Mouse (Mus musculus) right cerebral cortex, adult 18-20 months (tissue): Measurements from ENCODE around the gene Gpm6b.

Experiments used
- DNase-seq: peaks from one replicate; pipeline ENCODE4 v3.0.0; 2022; ENCODE audit warnings: mixed read lengths

Gene Gpm6b

DNA sequence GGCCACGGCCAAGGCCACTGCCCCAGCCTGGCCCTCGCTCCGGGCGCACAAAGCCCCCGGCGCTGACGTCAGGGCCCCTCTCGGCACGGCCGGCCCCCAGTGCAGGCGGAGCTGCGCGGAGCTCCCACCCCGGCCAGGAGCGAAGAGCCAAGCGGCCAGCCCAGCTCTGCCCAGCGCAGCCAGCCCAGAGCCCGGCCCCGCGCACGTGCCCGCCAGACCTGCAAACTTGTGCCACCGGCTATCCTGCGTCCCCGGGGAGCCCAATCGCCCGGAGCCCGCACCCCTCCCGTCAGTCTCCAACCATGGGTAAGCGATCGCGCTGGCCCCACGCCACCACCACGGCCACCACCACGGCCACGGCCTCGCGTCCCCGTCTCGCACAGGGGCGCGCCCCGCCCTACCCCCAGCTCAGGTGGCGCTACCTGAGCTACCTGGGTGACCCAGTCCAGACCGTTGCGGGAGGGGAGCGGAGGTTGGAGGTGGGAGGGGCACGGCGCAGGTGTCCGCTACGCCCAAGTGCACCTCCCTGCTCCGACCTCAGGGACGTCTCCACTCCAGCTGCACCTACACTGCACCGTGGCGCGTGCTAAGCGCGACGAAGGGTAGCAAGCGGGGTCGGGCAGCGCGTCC lies at the start of gene Gpm6b:
TSS of gene Gpm6b (plus strand) at position 81 of the 630 bp plus-strand sequence.
- DNase-seq, result peak; percentile 57

DNA sequence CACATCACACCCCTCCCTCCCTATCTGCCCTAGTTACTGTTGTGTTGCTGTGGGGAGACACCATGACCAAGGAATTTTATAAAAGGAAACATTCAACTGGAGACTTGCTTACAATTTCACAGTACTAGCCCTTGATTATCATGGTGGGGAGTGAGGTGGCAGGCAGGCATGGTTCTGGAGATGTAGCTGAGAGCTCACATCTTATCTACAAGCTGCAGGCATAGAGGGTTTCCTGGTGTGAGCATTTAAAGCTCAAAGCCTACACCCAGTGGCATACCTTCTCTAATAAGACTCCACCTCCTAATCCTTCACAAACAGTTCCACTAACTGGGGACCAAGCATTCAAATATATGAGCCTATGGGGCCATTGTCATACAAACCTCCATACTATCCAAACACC lies 42.4 kb upstream of the Gpm6b start:
- DNase-seq, result no peak

DNA sequence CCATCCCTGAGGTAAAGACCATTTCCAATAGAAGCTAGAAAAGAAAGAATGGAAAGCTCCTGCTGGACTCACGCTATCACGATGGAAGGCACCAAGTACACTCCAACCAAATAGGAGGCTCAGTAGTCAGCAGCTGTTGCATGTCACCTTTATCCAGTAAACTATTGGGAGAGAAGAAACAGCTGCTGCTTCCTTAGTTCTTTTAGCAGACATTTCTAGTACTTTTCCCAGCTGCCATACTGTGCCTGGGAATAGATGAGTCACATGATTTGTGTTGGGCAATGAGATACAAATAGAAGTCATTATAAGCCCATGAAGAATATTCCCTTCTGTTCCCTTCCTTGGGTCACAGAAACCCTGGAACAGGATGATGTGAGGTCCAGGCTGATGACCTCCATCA lies 40.4 kb upstream of the Gpm6b start:
- DNase-seq, result no peak

DNA sequence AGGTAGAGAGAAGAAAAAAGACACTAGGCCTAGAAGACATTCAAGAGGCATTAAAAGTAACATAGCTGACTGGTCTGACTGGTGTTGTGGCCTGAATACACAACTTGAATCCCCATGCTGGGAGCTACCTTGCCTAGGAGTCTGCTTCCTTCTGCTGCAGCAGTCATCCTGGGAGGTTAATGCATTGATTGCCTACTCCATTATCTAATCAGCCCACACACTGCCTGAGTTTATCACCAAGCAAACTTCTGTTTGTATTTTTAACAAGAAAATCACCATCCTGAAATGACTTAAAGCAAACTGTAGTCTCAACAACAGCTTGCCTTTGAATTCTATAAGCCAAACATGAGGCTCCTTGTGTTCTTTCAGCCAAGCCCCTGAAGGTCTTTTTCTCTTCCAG lies 38.9 kb upstream of the Gpm6b start:
- no peak for DNase-seq

DNA sequence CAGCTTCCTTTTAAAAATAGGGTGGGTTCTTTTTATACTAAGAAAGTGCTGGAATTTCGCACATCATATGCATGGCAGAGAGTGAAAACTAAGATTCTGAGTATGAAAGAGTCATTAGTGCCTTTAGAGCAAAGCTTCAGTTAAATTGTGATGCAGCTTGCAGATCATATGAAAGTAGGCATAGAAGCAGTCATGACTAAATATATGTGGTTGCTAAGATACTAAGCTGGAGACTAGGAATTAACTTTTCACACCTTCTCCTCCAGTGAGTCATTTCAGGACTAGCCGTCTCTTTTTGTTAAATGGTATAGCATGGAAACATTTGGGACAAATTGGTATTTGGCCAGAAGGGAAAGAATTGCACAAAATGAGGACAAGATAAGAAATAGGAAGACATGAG lies 24.1 kb upstream of the Gpm6b start:
- peak; percentile 28 for DNase-seq

DNA sequence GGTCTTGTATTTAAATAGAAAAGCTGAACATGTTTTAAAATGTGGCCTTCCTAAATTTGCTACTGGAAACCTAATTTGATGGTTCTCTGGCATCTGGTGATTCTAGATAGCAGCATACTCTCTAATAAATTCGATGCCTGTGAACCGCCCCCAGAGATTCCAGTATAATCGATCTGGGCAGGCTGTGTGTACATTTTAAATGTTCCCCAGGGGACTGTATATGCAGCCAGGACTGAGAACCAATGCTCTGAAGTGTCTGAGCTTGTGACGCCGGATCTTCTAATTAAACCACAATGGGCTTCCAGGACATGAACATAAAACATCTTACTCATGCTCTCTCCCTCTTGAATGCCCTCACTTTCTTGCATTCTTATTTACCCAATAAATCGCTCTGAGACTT lies 22.5 kb upstream of the Gpm6b start:
- no peak for DNase-seq

DNA sequence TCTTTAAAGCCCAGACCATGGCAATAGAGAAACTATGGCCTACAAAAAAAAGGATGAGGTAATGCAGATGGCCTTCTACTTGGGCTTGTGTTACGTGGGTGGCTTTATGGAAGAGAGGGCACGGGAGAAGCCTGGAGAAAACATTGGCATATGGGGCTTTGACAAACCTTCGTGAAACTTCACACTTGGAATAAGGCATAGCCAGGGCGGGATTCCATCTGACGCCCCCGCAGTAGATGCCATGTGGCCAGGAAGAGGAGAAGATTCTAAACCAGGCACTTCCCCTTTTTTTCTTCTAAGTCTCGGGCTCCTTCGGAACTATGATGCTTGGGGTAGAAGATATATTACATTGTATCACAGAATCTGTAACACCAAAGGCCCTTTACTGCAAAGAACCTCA lies 22.0 kb upstream of the Gpm6b start:
- DNase-seq, result peak; percentile 72

DNA sequence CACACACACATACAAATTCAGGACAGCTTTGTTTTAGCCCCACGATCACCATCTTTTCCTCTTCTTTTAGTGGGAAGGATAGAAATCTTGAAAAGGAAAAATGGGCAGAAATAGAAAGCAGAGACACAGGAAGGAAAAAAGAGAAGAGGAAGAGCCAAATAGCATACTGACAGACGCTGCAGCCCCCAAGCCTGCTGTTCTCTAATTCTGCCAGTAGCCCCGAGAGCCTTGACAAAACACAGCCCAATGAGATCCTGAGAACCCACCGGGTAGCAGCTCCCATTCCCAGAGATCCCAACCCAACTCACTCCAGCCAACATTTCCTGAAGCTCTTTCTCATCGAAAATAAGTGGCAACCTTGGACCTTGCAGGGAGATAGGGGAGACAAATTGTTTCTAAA lies 19.4 kb upstream of the Gpm6b start:
- DNase-seq, result peak; percentile 14

DNA sequence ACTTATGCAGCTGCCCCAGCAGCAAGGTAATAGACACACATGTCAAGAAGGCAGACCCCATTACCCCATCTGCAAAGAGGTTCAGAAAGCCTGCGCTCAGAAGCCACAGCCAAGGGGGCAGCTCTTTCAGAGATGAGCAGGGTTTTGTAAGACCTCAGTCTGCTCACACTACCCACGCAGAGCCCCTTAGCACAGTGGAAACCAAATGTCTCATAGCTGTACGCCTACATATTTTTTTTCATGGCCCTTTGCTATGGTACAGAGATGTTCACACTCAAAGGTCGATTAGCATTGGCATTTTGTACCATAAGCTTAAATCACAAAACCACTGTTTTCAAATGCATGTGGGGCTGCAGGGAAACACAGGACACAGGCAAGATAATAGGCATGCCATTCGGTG lies 11.9 kb upstream of the Gpm6b start:
- no peak for DNase-seq

DNA sequence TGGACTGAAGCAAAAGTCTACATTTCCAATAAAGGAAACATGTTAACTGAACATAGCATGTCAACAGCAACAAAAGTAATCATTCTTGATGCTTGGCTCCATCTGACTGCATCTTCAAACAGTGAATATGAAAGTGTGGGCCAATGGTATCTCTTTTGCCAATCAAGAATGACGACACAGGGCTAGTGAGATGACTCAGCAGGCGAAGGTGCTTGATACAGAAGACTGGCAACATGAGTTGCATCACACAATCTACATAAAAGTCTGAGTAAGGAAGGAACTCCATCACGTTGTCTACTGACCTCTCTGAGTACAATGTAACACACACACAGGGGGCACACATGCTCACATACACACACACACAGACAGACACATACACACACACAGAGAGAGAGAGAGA lies 9.0 kb upstream of the Gpm6b start:
- no peak for DNase-seq

DNA sequence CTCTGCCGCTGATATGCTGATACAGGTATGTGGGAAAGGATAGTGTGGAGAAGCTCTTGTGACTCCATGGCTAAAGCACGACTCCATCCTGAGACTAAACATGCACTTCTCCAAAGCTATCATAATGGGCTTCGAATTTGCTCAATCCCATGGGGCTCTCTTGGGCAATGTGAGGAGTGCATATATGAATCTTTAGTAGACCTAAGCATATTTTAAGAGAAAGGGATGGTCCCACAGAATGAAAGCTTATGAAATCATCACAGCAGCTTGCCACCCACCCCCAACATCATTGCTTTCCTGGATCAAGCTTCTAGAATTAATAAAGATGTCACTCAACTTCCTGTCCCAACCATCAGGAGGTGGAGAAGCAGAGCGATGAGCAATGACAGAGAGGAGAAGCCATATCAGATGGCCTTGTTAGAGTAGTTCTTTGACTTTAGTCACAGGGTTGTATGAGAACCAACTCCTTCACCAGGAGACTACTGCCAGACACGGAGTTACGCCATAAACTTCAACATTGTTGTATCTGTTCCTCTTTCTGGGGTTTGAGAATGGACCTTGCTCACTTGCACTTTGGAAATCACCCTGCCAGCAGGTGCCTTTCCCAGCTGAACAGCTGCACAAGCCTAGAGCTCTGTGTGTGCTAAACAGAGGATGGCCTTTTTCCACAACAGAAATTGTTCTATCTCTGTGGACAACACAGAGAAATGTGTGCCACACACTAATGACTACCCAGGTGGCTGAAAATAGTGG lies 8.0 kb upstream of the Gpm6b start:
- DNase-seq, result no peak

DNA sequence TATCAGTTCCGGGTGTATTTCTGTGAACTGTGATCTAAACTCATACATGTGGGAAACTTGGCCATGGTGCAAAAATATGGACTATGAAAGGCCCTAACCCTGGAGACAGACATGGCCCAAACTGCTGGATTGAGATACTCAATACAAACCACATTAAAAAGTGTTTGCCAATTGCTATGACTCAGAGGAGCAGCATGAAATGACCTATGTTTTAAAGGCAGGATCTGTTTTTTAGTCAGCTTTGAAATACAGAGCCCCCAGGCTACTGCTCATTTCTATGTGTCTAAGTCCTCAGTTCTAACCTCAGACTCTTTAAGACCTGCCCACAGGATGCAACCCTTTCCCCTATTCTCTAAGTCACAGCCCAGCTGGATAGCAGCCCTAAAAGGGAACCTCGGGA lies 2.6 kb upstream of the Gpm6b start:
- DNase-seq, result no peak

DNA sequence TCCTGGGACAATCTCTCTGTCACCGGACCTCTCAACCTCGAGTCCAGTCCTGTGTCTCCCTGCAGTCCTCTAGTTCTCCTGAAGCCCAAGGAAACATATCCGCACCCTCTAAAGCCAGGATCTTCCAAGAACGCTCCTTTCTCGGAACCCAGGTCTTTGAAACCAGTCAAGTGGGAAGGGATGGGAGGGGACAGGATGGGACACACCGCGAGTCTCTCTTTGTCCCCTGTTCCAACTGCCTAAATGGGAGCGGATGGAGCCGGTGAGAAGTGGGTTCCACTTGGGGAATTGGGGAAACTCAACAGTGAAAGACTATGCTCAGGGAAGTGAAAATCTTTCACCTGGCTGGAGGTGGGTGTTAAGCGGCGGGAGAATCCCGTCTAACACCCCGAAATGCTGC lies 809 bp downstream of the Gpm6b start:
- no peak for DNase-seq

DNA sequence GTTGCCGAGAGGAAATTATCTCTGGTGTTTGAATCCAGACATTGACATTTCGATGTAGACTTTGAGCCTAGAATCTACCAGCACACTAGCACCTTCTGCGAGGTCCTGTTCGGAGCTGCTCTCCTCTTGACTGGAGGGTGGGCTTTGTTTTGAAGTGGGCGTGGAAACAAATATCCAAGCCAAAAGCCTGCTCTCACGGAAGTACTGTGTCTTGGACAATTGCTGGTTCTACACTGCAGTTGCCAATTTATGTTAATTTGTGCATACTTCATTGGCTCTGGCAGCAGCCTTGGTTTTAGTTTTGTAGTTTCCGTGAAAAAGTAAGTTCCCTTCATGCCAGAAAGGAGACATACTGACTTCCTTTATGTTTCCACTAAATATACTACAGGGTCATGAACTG lies 2.0 kb downstream of the Gpm6b start:
- DNase-seq, result no peak

DNA sequence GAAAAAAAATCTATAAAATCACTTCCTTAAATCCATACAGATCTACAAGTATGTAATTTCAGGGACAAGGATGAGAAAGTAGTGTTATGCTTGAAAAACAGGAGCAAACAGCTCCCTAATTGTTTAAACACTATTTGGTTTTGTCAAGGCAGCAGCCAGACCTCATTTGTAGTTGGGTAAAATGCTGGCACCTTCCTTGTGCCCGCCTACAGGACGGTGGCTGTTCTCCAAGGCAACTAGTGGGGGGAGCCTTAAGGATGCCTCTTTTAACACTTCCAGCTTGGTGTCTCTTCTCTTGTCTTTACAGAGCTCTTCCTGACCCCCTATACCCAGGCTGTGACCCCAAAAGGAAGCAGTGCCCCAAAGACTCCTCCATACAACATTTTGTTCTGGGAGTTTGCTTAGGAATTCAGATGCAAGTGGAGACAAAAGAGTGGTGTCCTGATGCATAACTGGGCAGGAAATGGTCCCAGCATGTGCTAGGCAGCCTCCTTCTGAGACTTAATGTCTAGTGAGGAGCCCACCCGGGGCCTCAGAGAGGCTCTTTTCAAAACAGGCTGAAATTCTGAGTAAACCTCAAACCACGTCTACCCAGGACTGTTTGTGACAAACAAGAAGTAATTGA lies 4.7 kb downstream of the Gpm6b start:
- DNase-seq, result no peak

DNA sequence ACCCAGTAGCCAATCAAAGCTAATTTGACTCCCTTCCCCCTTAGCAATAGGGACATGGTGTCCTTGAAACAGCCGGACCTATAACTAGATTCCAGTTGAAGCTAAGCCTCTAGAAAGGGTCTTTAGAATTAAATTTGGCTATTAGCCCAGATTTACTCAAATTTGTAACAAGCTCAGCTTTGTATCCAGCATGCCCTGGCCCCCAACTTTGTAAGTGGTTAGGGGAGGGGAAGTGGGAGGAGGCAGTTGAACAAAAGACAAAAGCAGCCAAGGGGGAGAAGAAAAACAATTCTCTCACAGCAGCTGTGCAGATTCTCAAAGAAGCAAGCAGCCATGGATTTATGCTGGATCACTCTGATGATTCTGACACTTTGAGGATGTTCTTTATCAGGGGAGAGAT lies 32.8 kb downstream of the Gpm6b start:
- DNase-seq, result peak; percentile 23

DNA sequence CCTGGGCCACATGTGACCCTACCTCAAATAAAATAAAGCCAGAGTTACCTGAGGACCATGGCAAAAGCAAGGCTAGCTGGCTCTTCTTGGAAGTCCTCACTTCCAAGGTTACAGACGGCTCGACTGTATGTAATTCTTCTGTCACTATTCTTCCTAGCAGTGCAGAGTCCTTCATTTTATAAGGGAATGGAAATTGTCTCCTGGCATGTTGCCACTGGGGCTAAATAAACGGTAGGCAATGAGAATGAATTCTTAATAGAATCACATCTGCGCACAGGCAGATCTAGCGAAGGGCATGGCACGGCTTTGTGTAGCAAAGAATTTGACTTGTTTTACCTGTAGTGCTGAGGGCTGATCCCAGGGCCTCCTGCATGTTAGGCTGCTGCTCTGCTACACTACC lies 33.9 kb downstream of the Gpm6b start:
- DNase-seq, result no peak

DNA sequence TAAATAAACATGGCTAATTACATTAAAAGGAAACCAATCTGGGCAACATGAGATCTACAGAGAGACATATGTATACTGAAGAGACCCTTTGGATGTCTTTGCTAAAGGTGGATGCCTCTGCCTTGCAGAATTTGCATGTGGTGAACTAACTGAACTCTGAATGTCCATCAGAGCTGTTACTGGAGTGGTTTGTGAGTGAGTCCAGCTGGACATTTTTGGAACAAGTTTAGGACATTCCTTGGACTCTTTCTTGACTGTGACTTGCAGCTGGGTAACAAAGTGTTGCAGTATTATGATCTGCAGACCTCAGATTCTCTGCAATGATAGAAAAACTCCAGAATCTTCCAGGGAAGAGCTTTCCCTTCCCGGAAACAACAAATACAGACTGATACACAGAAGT lies 41.1 kb downstream of the Gpm6b start:
- DNase-seq, result no peak

DNA sequence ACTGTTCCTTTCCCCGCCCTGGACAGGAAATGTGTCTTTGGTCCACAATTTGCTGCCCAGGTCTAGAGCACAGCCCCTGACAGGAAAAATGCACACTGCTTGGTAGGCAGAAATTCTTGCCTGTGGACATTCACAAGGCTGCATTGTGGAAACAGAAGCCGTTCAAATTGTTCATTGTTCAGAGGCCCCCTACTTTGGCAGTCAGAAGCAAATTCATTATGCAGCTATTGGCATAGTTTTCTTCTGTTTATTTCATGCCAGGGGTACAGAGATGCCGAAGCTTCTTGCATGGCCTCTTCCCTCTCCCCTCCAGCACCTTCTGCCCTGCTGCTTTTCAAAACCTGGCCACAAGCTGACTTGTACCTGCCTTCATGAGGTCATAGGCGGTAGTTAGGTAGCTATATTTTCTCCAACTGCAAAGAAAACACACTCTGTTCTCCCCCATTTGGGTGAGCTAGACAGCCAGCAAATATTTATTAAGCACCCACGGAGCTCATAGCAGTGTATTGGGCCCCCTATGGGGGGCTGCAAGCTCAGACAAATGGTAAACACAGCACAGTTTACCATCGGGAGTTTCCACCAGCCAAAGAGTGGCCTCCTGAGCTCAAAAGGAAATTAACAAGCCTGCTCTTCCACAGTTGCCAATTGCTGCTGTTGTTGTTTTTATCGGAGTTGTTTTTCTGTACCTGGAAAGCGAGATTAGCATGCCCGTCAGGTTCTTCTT lies 48.2 kb downstream of the Gpm6b start:
- peak; percentile 27 for DNase-seq

DNA sequence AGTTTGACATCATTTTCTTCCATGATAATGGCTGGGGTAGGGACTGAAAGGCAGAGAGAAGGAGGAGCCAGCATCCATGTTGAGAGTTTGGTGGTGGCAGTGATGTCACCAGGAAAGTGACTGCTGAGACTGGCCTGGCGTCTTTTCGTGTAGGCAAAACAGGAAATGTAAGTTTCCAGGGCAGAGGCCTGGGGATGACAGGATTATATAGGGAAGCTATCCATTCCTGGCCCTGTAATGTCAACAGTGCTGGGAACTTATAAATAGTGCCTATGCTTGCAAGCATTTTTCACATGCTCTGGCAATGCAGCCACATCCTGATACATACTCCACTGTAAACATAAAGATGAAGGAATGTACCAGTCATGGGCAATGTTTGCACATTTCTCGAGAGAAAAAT lies 52.6 kb downstream of the Gpm6b start:
- DNase-seq, result no peak

DNA sequence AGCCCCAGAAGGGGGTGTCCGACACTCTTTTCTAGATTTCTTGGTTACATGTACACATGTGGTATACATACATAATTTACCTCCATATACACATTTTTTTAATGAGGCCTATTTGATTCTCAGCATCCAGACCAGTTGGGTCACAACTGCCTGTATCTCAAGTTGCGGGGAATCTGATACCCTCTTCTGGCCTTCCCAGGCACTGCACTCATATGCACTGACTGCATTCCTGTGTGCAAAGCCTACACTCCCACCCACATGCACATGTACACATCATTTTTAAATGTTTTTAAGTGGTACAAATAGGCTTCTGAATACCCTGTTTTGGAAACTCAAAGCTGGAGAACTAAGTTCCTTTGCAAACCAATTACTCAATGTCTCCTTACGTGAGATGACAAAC lies 54.8 kb downstream of the Gpm6b start:
- no peak for DNase-seq

DNA sequence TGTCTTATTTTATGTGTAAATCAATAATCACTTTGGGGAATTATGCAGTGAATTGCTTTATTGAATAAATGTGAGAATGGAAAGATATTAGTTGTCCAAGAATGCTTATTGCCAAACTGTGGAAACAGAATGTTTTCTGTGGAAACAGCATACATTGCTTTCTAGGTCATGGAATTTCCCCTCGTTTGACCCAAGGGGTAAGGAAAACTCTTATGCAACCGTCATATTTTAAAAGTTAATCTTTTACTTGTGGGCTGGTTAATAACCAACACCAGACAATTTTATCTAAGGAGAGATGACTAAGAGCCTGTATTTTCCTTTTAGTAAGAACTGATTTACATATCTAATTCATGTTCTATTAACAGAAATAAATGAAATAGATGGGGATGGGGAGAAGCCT lies 64.1 kb downstream of the Gpm6b start:
- DNase-seq, result no peak

DNA sequence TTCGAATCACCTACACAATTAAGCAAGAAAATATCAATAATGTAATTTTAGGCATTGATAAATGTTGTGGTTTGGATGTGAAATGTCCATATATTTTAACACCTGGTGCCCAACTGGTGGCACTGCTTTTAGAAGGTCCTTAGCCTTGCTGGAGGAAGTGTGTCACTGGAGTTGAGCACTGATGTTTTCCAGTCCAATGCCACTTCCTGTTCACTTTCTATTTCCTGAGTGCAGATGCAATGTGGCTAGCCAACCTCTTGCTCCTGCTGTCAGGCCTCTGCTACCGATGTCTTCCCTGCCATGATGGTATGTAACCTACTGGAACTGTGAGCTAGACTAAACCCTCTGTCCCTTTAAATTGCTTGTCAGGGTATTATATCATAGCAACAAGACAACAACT lies 65.6 kb downstream of the Gpm6b start:
- no peak for DNase-seq
